Mouse (Mus musculus) lung, postnatal 0 days (tissue): ENCODE results near the gene Gpd2.

Experiments
- CTCF ChIP-seq: IDR thresholded peaks from 2 replicates; pipeline ENCODE4 v1.5.1; 2016; ENCODE audit warnings: antibody characterized with exemption, mild to moderate bottlenecking
- EP300 ChIP-seq: IDR thresholded peaks from 2 replicates; pipeline ENCODE4 v1.6.1; 2016; ENCODE audit warnings: antibody characterized with exemption, mild to moderate bottlenecking, control low read depth

DNA sequence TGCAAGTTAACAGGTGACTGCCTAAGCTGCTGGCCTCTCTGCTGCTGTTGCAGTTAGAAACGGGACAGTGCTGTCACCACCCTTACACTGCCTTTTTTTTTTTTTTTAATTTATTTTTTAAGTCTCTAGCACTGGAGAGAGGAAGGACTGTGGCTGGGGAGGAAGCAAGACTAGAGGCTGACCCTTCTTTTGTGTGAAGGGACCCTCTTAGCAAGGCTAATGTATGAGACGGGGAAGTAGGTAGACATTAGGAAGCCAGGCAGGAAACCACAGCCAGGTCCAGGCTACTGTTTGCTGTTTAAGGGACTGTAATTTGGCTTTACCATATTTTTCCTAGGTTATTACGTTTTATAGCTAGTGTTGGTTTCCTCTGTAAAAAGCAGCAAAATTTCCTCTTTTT is 93.4 kb downstream of the Gpd2 start:
- no peak for TF ChIP-seq CTCF
- no peak for TF ChIP-seq EP300
